Mouse (Mus musculus) stomach, embryonic 15.5 days (tissue): ENCODE measurements around the gene Trpm3. TPM values are rescaled to one million over a fixed set of nuclear protein-coding genes. Genes with fewer than 3 reads are reported as not detected.

ENCODE experiments used
- ATAC-seq: fragments of 200-750 bp; cut with Nextera tagmentation; 2 replicates; pipeline ENCODE4 v1.8.0; 2017; ENCODE audit warnings: low read depth, moderate number of reproducible peaks, moderate TSS enrichment; ENCODE audit not compliant: insufficient read depth, low FRiP score
- H3K27ac ChIP-seq: fragments of 300-500 bp; sonication (generic); 2 replicates; pipeline ENCODE4 v1.5.1; 2015; ENCODE audit warnings: mild to moderate bottlenecking, inconsistent platforms
- H3K27me3 ChIP-seq: fragments of 300-500 bp; sonication (generic); replicated peaks from 2 replicates; pipeline ENCODE4 v1.6.1; 2015; ENCODE audit warnings: inconsistent platforms
- H3K36me3 ChIP-seq: fragments of 300-500 bp; sonication (generic); 2 replicates; pipeline ENCODE4 v1.6.1; 2015; ENCODE audit warnings: inconsistent platforms
- H3K4me1 ChIP-seq: fragments of 300-500 bp; sonication (generic); 2 replicates; pipeline ENCODE4 v1.6.1; 2015; ENCODE audit warnings: inconsistent platforms
- H3K4me2 ChIP-seq: fragments of 300-500 bp; sonication (generic); 2 replicates; pipeline ENCODE4 v1.6.1; 2015; ENCODE audit warnings: mild to moderate bottlenecking, inconsistent platforms
- H3K4me3 ChIP-seq: fragments of 300-500 bp; sonication (generic); replicated peaks from 2 replicates; pipeline ENCODE4 v1.5.1; 2015; ENCODE audit warnings: inconsistent platforms
- H3K9ac ChIP-seq: fragments of 300-500 bp; sonication (generic); 2 replicates; pipeline ENCODE4 v1.6.1; 2015; ENCODE audit warnings: inconsistent platforms
- H3K9me3 ChIP-seq: fragments of 300-500 bp; sonication (generic); 2 replicates; pipeline ENCODE4 v1.6.1; 2016; ENCODE audit warnings: inconsistent platforms
- WGBS: fragments of 180-500 bp; shearing (Covaris S2); methylation state at CpG from one replicate; pipeline ENCODE4 v1.1.7; 2015; 5-methylcytosine and 5-hydroxymethylcytosine counted together
- polyA plus RNA-seq: library from polyadenylated mRNA; unstranded; fragments of >200 nt; fragmentation: Nextera tagmentation; extraction: Ambion mirVana; gene quantifications from 2 replicates; pipeline ENCODE4 v1.2.1, GENCODE M21; 2015

Trpm3 gene
- polyA plus RNA-seq, 1 experiment from 2014 or later, result 0.58 TPM

GRCm38 (mm10) chr19:22326813-22327212, 188.0 kb downstream of the Trpm3 start:
- no peak overlapping the region for H3K4me2 ChIP-seq
- no peak overlapping the region for H3K9ac ChIP-seq
- no peak for ATAC-seq
- H3K27ac ChIP-seq, result no peak overlapping the region
- H3K36me3 ChIP-seq, result no peaks in the 10 kb centered on the region
- no peaks in the 10 kb centered on the region for H3K4me1 ChIP-seq
- no peak overlapping the region for H3K4me3 ChIP-seq
- 48% methylated on average over 2 of the region's 2 CpGs for WGBS
- H3K9me3 ChIP-seq, result no peaks in the 10 kb centered on the region
- H3K27me3 ChIP-seq, result no peaks in the 10 kb centered on the region

- Histone ChIP-seq H3K9ac (no peak overlapping the region), H3K4me2 (no peak overlapping the region), H3K4me1 (no peaks in the 10 kb centered on the region), H3K9me3 (no peaks in the 10 kb centered on the region), H3K27ac (no peak overlapping the region), H3K4me3 (no peak overlapping the region), H3K27me3 (no peaks in the 10 kb centered on the region), H3K36me3 (no peaks in the 10 kb centered on the region)
- 63% methylated on average over 5 of the region's 5 CpGs for WGBS
- no peak for ATAC-seq
These were observed 188.4 kb downstream of the Trpm3 start for GRCm38 (mm10) chr19:22327226-22327625.

- no peak overlapping the region for H3K27ac ChIP-seq
- H3K27me3 ChIP-seq, result no peaks in the 10 kb centered on the region
- 84% methylated on average over 3 of the region's 3 CpGs for WGBS
- no peak for ATAC-seq
- H3K9me3 ChIP-seq, result no peaks in the 10 kb centered on the region
- H3K9ac ChIP-seq, result no peak overlapping the region
- no peak overlapping the region for H3K4me3 ChIP-seq
- no peaks in the 10 kb centered on the region for H3K4me1 ChIP-seq
- no peak overlapping the region for H3K4me2 ChIP-seq
- H3K36me3 ChIP-seq, result no peaks in the 10 kb centered on the region
These were observed 197.4 kb downstream of the Trpm3 start for GRCm38 (mm10) chr19:22336278-22336677.

DNA sequence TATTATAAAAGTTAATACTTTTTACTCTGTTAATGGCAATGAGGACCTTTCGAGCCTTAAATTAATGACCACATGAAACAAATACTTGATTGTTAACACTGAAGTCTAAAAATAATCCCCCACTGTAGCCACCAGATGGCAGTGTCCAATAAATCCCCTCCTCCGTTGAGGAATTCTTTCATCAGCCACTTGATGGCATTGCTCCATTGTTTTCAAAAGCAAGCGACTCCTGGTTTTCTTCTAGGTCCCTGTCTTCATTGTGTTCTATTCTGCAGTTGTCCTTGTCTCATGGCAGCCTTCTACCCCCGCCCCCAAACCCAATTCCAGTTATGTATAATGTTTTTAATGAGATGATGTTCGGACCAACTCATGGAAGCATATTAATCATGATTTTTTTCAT, 198.6 kb downstream of the Trpm3 start:
- Histone ChIP-seq H3K9me3 (no peaks in the 10 kb centered on the region), H3K27me3 (no peaks in the 10 kb centered on the region), H3K4me2 (no peak overlapping the region), H3K9ac (no peak overlapping the region), H3K36me3 (no peaks in the 10 kb centered on the region), H3K27ac (no peak overlapping the region), H3K4me1 (no peaks in the 10 kb centered on the region), H3K4me3 (no peak overlapping the region)
- no peak for ATAC-seq
- 16% methylated on average over 5 of the region's 5 CpGs for WGBS

- WGBS, result 73% methylated on average over 8 of the region's 8 CpGs
- Histone ChIP-seq H3K36me3 (no peaks in the 10 kb centered on the region), H3K4me3 (no peak overlapping the region), H3K27ac (no peak overlapping the region), H3K27me3 (no peaks in the 10 kb centered on the region), H3K4me2 (no peak overlapping the region), H3K9me3 (no peaks in the 10 kb centered on the region), H3K4me1 (no peaks in the 10 kb centered on the region), H3K9ac (no peak overlapping the region)
- no peak for ATAC-seq
These were observed 200.1 kb downstream of the Trpm3 start for GRCm38 (mm10) chr19:22338927-22339326.

GRCm38 (mm10) chr19:22354037-22354541, 215.2 kb downstream of the Trpm3 start:
- no peak for ATAC-seq

GRCm38 (mm10) chr19:22386890-22387289, 248.0 kb downstream of the Trpm3 start:
- WGBS, result 77% methylated on average over 3 of the region's 3 CpGs
- ATAC-seq, result no peak
- Histone ChIP-seq H3K4me1 (no peaks in the 10 kb centered on the region), H3K9me3 (no peaks in the 10 kb centered on the region), H3K4me3 (no peak overlapping the region), H3K36me3 (no peaks in the 10 kb centered on the region), H3K27me3 (no peaks in the 10 kb centered on the region), H3K27ac (no peak overlapping the region), H3K9ac (no peak overlapping the region), H3K4me2 (no peak overlapping the region)

More at GRCm38 (mm10) chr19:22354037-22354541, 215.2 kb downstream of the Trpm3 start:
- no peak overlapping the region for H3K9ac ChIP-seq
- no peaks in the 10 kb centered on the region for H3K4me1 ChIP-seq
- H3K4me3 ChIP-seq, result no peak overlapping the region
- no peaks in the 10 kb centered on the region for H3K9me3 ChIP-seq
- no peak overlapping the region for H3K27ac ChIP-seq
- H3K27me3 ChIP-seq, result no peaks in the 10 kb centered on the region
- no peak overlapping the region for H3K4me2 ChIP-seq
- WGBS, result 88% methylated on average over 14 of the region's 14 CpGs
- H3K36me3 ChIP-seq, result no peaks in the 10 kb centered on the region

DNA sequence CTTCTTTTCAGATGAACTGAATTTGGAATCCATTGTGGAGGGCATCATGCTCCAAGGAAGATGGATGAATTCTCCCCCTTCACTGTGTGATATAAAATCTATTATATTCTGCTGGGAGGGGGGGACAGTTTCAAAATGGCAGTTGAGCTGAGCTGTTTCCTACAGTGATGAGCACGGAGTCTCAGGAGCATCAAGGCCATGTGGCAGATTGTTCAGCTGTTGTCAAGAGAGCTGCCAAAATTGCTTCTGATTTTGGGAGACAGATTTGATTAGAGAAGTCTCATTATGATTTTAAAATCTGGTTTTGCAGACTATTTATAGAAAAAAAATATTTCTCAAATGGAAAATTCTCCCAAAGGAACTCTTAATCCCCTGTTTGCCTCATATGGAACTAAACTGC, 255.9 kb downstream of the Trpm3 start:
- H3K36me3 ChIP-seq, result no peaks in the 10 kb centered on the region
- no peak for ATAC-seq

DNA sequence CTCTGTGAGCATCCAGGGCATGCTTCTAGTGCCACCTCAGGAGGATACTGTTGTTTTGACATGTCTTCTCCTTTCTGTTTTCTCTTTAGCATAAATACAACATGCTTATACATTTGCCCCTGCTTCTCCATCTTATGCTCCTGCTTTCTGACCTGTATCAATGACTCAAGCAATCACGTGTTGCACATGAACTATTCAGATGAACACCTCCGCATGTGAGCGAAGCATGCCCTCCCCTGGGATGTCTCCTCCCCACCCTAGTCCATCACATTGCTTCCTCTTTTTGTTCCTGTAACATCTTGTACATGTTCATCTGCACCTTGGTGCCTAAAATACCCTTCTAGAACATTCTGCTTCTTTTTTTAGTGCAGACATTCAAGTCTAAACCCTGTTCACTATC, 265.2 kb downstream of the Trpm3 start:
- H3K4me1 ChIP-seq, result no peaks in the 10 kb centered on the region
- H3K27me3 ChIP-seq, result no peaks in the 10 kb centered on the region
- 91% methylated on average over 3 of the region's 3 CpGs for WGBS

More for the DNA sequence above, 255.9 kb downstream of the Trpm3 start:
- no peak overlapping the region for H3K4me2 ChIP-seq
- WGBS, result 85% methylated on average over 1 of the region's 1 CpGs
- no peak overlapping the region for H3K9ac ChIP-seq
- H3K27me3 ChIP-seq, result no peaks in the 10 kb centered on the region
- H3K9me3 ChIP-seq, result no peaks in the 10 kb centered on the region
- no peak overlapping the region for H3K4me3 ChIP-seq
- H3K27ac ChIP-seq, result no peak overlapping the region
- H3K4me1 ChIP-seq, result no peaks in the 10 kb centered on the region

DNA sequence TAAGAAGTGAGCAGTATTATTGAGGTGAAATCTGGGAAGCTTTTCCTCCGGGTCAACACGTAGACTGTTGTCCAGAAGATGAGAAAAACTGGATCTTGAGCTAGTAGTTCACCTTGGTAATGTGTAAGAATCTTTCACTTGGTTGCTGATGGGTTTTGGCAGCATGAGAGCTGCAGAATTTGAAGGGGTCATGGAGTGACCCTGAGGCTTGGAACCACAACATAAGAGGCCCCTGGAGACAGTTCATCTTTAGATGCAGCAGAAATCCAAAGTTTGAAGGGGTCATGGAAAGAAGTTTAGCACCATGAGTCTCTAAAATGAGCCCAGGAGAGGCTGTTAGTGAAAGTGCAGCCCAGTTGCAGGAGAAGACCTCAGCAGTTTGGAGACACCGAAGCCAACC, 279.4 kb downstream of the Trpm3 start:
- Histone ChIP-seq H3K4me2 (no peak overlapping the region), H3K9me3 (no peaks in the 10 kb centered on the region), H3K36me3 (no peaks in the 10 kb centered on the region), H3K27ac (no peak overlapping the region), H3K9ac (no peak overlapping the region), H3K4me3 (no peak overlapping the region), H3K27me3 (no peaks in the 10 kb centered on the region), H3K4me1 (no peaks in the 10 kb centered on the region)
- 86% methylated on average over 3 of the region's 3 CpGs for WGBS
- ATAC-seq, result no peak

More for the DNA sequence above, 265.2 kb downstream of the Trpm3 start:
- Histone ChIP-seq H3K4me3 (no peak overlapping the region), H3K9me3 (no peaks in the 10 kb centered on the region), H3K9ac (no peak overlapping the region), H3K4me2 (no peak overlapping the region), H3K36me3 (no peaks in the 10 kb centered on the region), H3K27ac (no peak overlapping the region)
- ATAC-seq, result no peak

DNA sequence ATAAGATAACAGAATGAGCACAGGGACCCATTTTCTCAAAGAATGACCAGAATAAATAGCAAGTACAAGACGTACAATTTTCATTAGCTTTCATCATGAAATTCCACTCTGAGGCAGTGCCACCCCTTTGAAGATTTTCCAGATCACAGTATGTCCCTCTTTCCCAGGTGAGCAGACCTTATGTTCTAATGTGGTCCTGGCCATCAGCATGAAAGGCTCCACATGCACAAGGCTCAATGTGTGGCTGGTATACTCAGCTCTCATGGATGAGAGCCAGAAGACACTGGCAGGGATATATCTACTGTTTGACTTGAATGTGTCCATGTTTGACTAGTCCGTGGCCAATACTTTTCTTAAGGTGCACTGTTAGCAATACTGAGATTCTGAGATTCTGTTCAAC, 298.4 kb downstream of the Trpm3 start:
- no peak for ATAC-seq
- Histone ChIP-seq H3K4me1 (no peaks in the 10 kb centered on the region), H3K27ac (no peak overlapping the region), H3K27me3 (no peaks in the 10 kb centered on the region), H3K4me3 (no peak overlapping the region), H3K4me2 (no peak overlapping the region), H3K36me3 (no peaks in the 10 kb centered on the region), H3K9me3 (no peaks in the 10 kb centered on the region), H3K9ac (no peak overlapping the region)
- 72% methylated on average over 2 of the region's 2 CpGs for WGBS

DNA sequence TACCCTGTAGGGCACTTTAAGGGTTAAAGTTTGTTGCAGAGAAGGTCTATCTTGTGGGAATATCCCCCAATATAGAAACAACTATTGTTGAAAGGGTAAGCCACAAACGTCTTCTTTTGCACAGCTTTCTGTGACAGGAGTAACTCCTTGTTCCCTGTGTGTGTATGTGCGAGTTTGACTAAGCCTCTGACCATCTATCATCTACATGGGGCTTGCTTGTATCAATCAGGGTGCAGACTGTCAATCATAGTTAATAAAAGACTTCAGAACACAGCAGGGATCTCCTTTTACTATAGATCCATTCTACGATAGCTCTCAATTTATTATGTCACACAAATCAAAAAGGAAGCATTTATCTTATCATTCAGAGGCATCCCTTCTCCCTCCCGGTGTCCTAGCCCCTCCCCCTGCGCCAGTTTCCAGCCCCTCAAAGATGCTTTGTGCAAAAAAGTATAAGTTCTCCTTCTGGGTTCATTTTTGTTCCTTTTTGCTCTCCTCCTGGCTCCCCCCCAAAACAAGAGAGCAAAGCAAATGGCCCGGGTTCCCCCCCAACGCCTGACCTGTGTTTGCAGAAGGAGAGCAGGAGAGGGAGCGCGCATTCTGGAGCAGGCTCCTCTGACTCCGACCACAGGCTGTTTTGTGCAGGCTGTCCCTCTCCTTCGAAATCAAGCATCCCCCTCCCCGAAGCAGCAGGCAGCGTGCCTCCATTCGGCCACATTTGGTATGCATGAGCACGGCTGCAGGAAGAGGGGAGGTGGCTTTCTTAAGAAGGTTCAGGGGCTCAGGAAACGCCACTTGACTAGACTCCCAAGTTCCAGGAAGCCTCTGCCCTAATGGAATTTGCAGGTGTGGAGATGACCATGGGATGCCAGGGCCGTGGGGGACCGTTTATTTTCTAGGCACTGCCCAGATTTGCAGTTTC, 308.8 kb downstream of the Trpm3 start:
- H3K9ac ChIP-seq, result no peak overlapping the region
- 6% methylated on average over 18 of the region's 18 CpGs for WGBS
- ATAC-seq, result no peak

More for the DNA sequence above, 308.8 kb downstream of the Trpm3 start:
- Histone ChIP-seq H3K4me1 (no peaks in the 10 kb centered on the region), H3K4me3 (peak overlapping the region; percentile 26), H3K4me2 (peak overlapping the region; percentile 53), H3K36me3 (no peaks in the 10 kb centered on the region), H3K9me3 (no peaks in the 10 kb centered on the region), H3K27me3 (no peaks in the 10 kb centered on the region), H3K27ac (no peak overlapping the region)
